Mouse (Mus musculus) ES-Bruce4 (cell line): ENCODE measurements at regions not wholly inside any gene's neighbourhood (a gene's known extent, or its start where the extent isn't known, plus 50 kb on each side); places are given as distances from the start of the nearest gene placed in this dataset.

Experiments used
- CTCF ChIP-seq: IDR thresholded peaks from one replicate; pipeline ENCODE4 v1.8.1; 2011; ENCODE audit warnings: low read depth, low read length
- EP300 ChIP-seq: IDR thresholded peaks from 2 replicates; pipeline ENCODE4 v1.6.1; 2011; ENCODE audit warnings: low read depth, low read length; ENCODE audit not compliant: insufficient read depth
- POLR2A ChIP-seq: IDR thresholded peaks from one replicate; pipeline ENCODE4 v1.8.1; 2011; ENCODE audit warnings: low read length; ENCODE audit not compliant: insufficient read depth

DNA sequence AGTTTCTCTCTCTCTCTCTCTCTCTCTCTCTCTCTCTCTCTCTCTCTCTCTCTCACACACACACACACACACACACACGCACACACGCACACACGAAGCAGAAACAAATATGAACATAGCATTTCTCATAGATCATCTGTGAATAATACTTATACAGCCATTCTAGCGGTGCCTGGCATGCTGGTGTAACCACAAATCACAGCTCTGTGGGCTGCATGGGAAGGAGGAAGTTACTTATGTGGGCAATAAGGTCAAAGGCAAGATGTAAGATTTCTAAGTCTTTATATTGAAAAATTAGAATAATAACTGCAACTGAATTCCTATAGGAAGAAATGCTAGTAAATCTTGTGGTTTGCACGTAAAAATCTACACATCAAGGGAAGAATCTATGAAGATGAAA is 228.7 kb downstream of the Ccdc91 start:
- TF ChIP-seq EP300 = no peak
- TF ChIP-seq CTCF = no peak
- no peak for TF ChIP-seq POLR2A
